Mouse (Mus musculus) liver, embryonic 16.5 days (tissue): ENCODE data around the gene Map3k15. TPM values are rescaled to one million over a fixed set of nuclear protein-coding genes. Genes with fewer than 3 reads are reported as not detected.
A peak's percentile ranks its signal among the peaks of the same experiment; 100 is the strongest.

Experiments
- ATAC-seq: fragments of 200-750 bp; cut with Nextera tagmentation; 2 replicates; pipeline ENCODE4 v1.8.0; 2017; ENCODE audit warnings: low read depth, mild to moderate bottlenecking, moderate number of reproducible peaks, moderate library complexity
- H3K27ac ChIP-seq: fragments of 300-500 bp; sonication (generic); 2 replicates; pipeline ENCODE4 v1.5.1; 2014; ENCODE audit warnings: mild to moderate bottlenecking, low read length
- H3K27me3 ChIP-seq: fragments of 300-500 bp; sonication (generic); 2 replicates; pipeline ENCODE4 v1.6.1; 2014; ENCODE audit warnings: low read depth, low read length, mixed read lengths; ENCODE audit not compliant: control insufficient read depth, insufficient read depth
- H3K36me3 ChIP-seq: fragments of 300-500 bp; sonication (generic); 2 replicates; pipeline ENCODE4 v1.6.1; 2014; ENCODE audit warnings: mild to moderate bottlenecking; ENCODE audit not compliant: control insufficient read depth, insufficient read depth
- H3K4me1 ChIP-seq: fragments of 300-500 bp; sonication (generic); 2 replicates; pipeline ENCODE4 v1.6.1; 2014; ENCODE audit warnings: low read depth, low read length, mixed read lengths; ENCODE audit not compliant: control insufficient read depth
- H3K4me2 ChIP-seq: fragments of 300-500 bp; sonication (generic); 2 replicates; pipeline ENCODE4 v1.6.1; 2014; ENCODE audit warnings: low read depth, low read length, mixed read lengths
- H3K4me3 ChIP-seq: fragments of 300-500 bp; sonication (generic); 2 replicates; pipeline ENCODE4 v1.5.1; 2014; ENCODE audit warnings: low read depth, mild to moderate bottlenecking, low read length
- H3K9ac ChIP-seq: fragments of 300-500 bp; sonication (generic); 2 replicates; pipeline ENCODE4 v1.6.1; 2014; ENCODE audit warnings: low read depth, low read length
- H3K9me3 ChIP-seq: fragments of 300-500 bp; sonication (generic); replicated peaks from 2 replicates; pipeline ENCODE4 v1.6.1; 2016; ENCODE audit warnings: low read length; ENCODE audit not compliant: control insufficient read depth
- WGBS: fragments of 180-500 bp; shearing (Covaris S2); extraction: QIAGEN DNeasy Blood & Tissue Kit; methylation state at CpG from one replicate; pipeline ENCODE4 v1.1.7; 2014; ENCODE audit not compliant: insufficient replicate concordance; 5-methylcytosine and 5-hydroxymethylcytosine counted together
- polyA plus RNA-seq: library from polyadenylated mRNA; unstranded; fragments of >200 nt; fragmentation: Nextera tagmentation; extraction: Ambion mirVana; gene quantifications from 2 replicates; pipeline ENCODE4 v1.2.1, GENCODE M21; 2015

Gene Map3k15
- polyA plus RNA-seq, 1 experiment from 2014 or later = 0.09 TPM

DNA sequence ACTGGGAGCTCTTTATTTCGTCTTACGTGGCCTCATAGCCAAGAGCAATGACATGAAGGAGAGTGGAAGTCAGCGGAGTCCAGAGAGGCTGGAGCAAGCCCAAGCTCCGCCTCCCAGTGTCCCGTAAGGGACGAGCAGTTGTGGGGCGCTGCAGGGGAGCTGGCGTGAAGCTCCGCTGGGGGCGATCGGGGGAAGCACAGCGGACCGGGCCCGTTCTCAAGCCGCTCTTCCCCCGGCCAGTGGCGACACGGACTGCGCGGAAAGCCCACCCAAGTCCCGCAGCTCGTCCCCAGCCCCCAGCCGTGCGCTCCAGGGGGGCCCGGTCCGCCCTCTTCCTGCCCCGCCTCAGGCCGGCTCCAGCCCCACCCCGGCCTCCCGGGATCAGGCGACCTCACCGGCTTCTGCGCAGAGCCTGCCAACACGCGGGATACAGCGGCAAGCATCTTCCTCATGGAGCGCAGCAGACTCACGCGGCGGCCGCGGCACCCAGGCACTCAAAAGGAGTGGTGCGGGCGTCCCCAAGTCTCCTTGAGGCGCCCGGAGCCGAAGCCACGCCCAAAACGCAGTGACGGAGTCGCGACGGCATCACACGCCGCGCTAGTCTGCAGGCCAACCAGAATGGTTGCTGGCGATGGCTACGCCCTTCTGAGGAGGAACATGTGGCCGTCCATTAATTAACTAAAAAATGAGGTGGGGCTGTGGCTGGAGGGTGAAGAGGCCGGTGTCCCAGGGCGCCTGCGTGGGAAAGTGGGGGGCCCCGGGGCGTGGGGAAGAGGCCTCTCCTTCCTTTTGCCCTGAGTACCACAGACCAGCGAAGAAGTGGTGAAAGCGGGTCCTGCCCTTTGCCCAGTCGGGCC is 149.9 kb downstream of the Map3k15 start, which contains the start of gene Pdha1:
Pdha1 (minus strand) TSS at position 553 of the 857 bp plus-strand sequence.
- peak within 1 kb of the TSS; percentile 75 for H3K4me3 ChIP-seq
- peak; percentile 95 for ATAC-seq

DNA sequence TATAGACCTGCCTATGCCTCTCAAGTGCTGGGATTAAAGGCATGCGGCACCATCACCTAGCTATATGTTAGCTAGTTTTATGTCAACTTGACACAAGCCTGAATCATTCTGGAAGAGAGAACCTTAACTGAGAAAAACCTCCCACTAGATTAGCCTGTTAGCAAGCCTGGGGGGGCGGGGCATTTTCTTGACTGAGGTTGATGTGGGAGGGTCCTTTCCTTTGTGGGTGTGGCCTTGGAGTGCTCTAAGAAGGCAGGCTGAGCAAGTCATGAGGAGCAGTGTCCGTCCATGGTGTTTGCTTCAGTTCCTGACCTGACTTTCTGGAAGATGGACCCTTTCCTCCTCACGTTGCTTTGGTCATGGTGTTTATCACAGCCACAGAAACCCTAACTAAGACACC is 158.6 kb downstream of the Map3k15 start:
- H3K4me3 ChIP-seq = no peak overlapping the region
- H3K9me3 ChIP-seq = no peaks in the 10 kb centered on the region
- 70% methylated on average over 4 of the region's 4 CpGs for WGBS
- no peak overlapping the region for H3K4me2 ChIP-seq
- H3K27me3 ChIP-seq = no peaks in the 10 kb centered on the region
- no peaks in the 10 kb centered on the region for H3K4me1 ChIP-seq
- H3K36me3 ChIP-seq = no peaks in the 10 kb centered on the region
- no peak overlapping the region for H3K27ac ChIP-seq
- no peak for ATAC-seq
- no peak overlapping the region for H3K9ac ChIP-seq

More for the DNA sequence above, 149.9 kb downstream of the Map3k15 start, which contains the start of gene Pdha1:
- whole genome bisulfite sequencing = 17% methylated on average over 48 of the region's 67 CpGs
- Histone ChIP-seq H3K9ac (peak within 1 kb of the TSS; percentile 72), H3K36me3 (no peaks in the 10 kb centered on the region), H3K4me1 (peaks cover 5% of the 10 kb centered on the region), H3K27me3 (no peaks in the 10 kb centered on the region), H3K27ac (peak within 1 kb of the TSS; percentile 86), H3K9me3 (no peaks in the 10 kb centered on the region), H3K4me2 (peak within 1 kb of the TSS; percentile 66)

DNA sequence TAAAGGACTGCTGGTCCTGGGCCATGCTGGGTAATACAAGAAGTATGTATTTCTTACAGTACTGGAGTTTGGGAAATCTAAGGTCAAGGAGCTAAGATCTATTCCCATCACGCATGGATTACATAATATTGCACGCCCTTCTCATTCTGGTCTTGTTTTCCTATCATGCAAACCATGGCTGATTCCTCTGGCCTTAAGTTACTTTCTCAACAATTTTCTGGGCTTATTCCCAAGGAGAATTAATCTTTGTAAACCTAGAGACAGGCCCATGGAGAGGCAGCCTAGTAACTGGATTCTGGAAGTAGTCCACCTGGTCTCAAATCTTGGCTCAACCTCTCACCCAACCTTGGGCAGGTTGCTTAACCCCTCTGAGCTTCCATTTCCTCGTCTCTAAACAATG is 159.2 kb downstream of the Map3k15 start:
- H3K9me3 ChIP-seq = no peaks in the 10 kb centered on the region
- no peak overlapping the region for H3K4me2 ChIP-seq
- H3K36me3 ChIP-seq = no peaks in the 10 kb centered on the region
- WGBS = 54% methylated on average over 3 of the region's 3 CpGs
- H3K4me1 ChIP-seq = no peaks in the 10 kb centered on the region
- H3K9ac ChIP-seq = no peak overlapping the region
- no peak for ATAC-seq
- no peaks in the 10 kb centered on the region for H3K27me3 ChIP-seq
- no peak overlapping the region for H3K4me3 ChIP-seq
- H3K27ac ChIP-seq = no peak overlapping the region

DNA sequence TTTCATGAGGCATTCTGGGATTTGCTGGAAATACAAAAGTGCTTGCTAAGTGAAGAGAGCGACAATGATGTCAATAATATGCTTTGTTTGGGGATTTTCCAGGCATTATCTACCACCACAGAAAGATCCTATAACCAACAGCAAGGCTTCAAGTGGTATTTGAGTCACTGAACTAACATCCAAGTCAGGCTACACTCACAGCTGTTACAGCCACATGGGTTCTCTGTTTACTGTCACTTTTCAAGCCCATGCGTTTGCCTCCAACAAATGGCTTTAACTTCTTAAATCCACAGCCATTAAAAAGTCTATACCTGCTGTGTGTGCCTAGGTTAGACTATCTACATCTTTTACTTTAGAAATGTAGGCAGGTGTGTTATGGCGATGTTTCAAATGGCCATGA is 160.6 kb downstream of the Map3k15 start:
- H3K27me3 ChIP-seq = no peaks in the 10 kb centered on the region
- no peak overlapping the region for H3K4me3 ChIP-seq
- no peak overlapping the region for H3K4me2 ChIP-seq
- H3K4me1 ChIP-seq = no peaks in the 10 kb centered on the region
- no peaks in the 10 kb centered on the region for H3K36me3 ChIP-seq
- no peaks in the 10 kb centered on the region for H3K9me3 ChIP-seq
- 65% methylated on average over 3 of the region's 3 CpGs for WGBS
- no peak overlapping the region for H3K27ac ChIP-seq
- no peak for ATAC-seq
- H3K9ac ChIP-seq = no peak overlapping the region

DNA sequence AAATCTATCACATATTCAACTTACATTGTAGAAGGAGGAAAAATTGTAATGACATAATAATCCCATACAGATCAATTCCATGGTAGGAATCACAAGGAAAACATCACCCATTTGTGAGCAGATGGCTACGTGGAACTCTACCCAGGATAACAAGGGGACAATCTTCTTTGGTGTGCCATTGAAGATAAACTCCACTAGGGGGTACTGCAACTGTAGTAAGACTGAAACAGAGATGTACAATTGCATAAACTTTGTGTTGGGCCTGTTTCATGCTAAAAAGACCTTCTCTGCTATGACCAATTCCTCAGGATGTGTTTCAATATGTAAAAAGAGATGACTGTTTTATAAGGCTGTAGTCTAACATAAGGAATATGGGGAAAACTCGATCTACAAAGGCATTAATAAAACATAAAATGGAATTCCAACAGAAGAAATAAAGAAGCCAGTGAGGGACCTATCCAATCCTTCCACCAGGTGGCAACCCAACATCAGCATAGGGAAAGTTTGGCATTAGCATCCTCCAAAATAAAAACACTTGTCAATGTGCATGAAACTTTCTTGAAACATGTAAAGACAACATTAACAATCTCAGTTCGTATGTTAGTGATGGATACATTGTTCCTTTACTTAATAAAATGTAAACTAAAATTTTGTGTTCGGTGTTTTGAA is 165.0 kb downstream of the Map3k15 start:
- no peak overlapping the region for H3K4me2 ChIP-seq
- 43% methylated on average over 4 of the region's 4 CpGs for WGBS
- H3K27ac ChIP-seq = no peak overlapping the region
- H3K4me1 ChIP-seq = no peaks in the 10 kb centered on the region
- ATAC-seq = no peak
- no peak overlapping the region for H3K4me3 ChIP-seq
- no peaks in the 10 kb centered on the region for H3K36me3 ChIP-seq
- H3K9ac ChIP-seq = no peak overlapping the region
- no peaks in the 10 kb centered on the region for H3K9me3 ChIP-seq
- no peaks in the 10 kb centered on the region for H3K27me3 ChIP-seq

DNA sequence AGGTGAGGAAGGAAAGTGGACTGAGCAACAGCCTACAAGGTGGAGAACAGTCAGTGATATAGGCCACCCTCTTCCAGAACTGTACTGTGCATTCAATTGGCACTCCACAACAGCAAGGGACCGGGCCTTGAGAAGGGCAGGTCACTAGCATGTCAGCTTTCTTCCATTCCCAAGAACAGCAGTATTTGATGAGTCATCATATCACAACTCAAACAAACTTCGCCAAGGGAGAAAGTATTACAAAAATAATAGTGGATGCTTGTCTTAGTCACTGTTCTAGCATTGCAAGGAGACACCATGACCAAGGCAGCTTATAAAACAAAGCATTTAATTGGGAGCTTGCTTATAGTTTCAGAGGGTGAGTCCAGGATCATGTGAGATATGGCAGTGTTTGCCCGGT is 176.0 kb downstream of the Map3k15 start:
- Histone ChIP-seq H3K4me2 (no peak overlapping the region), H3K9ac (no peak overlapping the region), H3K36me3 (no peaks in the 10 kb centered on the region), H3K4me3 (no peak overlapping the region), H3K27me3 (no peaks in the 10 kb centered on the region), H3K4me1 (no peaks in the 10 kb centered on the region), H3K9me3 (no peaks in the 10 kb centered on the region), H3K27ac (no peak overlapping the region)
- 63% methylated on average over 3 of the region's 3 CpGs for WGBS
- ATAC-seq = no peak

DNA sequence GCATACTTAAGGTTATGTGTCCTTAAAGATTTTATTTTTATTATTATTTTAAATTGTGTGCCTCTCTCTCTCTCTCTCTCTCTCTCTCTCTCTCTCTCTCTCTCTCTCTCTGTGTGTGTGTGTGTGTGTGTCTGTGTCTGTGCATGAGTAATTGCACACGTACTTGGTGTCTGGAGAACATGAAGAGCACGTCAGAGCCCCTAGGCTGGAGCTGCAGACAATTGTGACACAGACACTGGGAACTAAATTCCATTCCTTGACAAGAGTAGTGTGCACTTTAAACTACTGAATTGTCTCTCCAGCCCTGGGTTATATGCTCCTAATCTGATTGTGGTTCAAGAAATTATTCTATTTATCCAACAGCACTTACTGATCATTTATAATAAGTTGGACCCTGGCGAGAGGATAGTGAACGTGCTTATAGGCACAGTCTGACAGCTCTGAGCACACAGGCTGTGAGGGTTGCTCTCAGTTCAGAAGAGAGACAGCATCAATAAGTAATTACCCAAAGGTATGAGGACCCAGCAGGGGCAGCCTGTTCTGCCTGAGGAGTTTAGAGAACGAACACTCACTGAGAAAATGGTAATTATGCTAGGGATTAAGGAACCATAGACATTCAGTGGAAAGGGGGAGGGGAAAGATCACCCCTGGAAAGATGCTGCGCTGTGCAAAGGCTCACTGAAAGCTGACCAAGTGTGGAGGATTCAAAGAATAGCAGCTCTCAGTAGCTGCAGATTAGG is 178.2 kb downstream of the Map3k15 start:
- 40% methylated on average over 6 of the region's 6 CpGs for WGBS
- no peak for ATAC-seq

DNA sequence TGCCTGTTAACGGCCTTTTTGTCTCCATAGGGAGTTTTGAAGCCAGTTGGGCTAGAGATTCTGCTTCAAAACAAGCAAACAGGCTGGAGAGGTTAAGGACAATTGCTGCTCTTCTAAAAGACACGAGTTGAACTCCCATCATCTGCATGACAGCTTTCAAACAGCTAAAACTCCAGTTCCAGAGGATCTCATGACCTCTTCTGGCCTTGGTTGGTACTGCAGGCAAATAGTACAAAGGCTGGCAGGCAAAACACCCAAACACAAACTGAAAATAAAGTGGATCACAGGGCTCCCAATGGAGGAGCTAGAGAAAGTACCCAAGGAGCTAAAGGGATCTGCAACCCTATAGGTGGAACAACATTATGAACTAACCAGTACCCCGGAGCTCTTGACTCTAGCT is 181.9 kb downstream of the Map3k15 start:
- H3K4me1 ChIP-seq = no peaks in the 10 kb centered on the region
- no peak overlapping the region for H3K4me3 ChIP-seq
- no peak overlapping the region for H3K4me2 ChIP-seq
- no peaks in the 10 kb centered on the region for H3K27me3 ChIP-seq
- 9% methylated on average over 2 of the region's 3 CpGs for WGBS
- no peaks in the 10 kb centered on the region for H3K9me3 ChIP-seq
- H3K27ac ChIP-seq = no peak overlapping the region
- H3K9ac ChIP-seq = no peak overlapping the region
- H3K36me3 ChIP-seq = no peaks in the 10 kb centered on the region
- no peak for ATAC-seq

More for the DNA sequence above, 178.2 kb downstream of the Map3k15 start:
- Histone ChIP-seq H3K9ac (no peak overlapping the region), H3K9me3 (no peaks in the 10 kb centered on the region), H3K4me3 (no peak overlapping the region), H3K36me3 (no peaks in the 10 kb centered on the region), H3K4me2 (no peak overlapping the region), H3K4me1 (no peaks in the 10 kb centered on the region), H3K27me3 (no peaks in the 10 kb centered on the region), H3K27ac (no peak overlapping the region)
